Mouse (Mus musculus) monocyte, adult 5-6 weeks (primary cell): ENCODE data around the gene Osbpl9. TPM values are rescaled to one million over a fixed set of nuclear protein-coding genes. Genes with fewer than 3 reads are reported as not detected.

Experiments
- total RNA-seq: library from RNA; stranded (forward); fragments of 200-1000, 200-491, 200-594 nt; gene quantifications from 3 replicates; pipeline ENCODE4 v1.2.3, GENCODE M21; 2017

The Osbpl9 gene
- total RNA-seq, 1 experiment from 2014 or later, result 250 TPM

Other genes starting within 250 kb of the Osbpl9 start
- 111 to 143 TPM (median 130 TPM) in 3 replicates for gene Nrd1, start 201.6 kb downstream of the Osbpl9 start, total RNA-seq
- not detected in 3 replicates for gene Calr4, start 32.2 kb upstream of the Osbpl9 start, total RNA-seq
- 83.5 to 103 TPM (median 93.7 TPM) in 3 replicates for gene Eps15, start 78.0 kb upstream of the Osbpl9 start, total RNA-seq
- gene Ttc39a, start 204.4 kb upstream of the Osbpl9 start, total RNA-seq, result not detected in 3 replicates